Comparison of ENCODE assay signal across 17 mouse cellular contexts in the genomic region with DNA sequence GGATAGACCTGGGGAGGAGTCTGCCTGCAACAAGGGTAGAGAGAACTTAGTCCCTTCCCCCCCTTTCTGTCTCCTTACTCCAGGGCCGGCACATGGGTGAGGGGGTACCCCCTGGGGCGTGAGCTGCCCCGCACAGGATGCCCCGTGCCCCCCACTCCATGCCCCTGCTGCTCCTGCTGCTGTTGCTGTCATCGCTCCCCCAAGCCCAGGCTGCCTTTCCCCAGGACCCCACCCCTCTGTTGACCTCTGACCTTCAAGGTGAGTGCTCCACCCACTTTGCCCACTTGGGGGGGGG. TPM values are rescaled to one million over a fixed set of nuclear protein-coding genes. Genes with fewer than 3 reads are reported as not detected.
DNase-seq lines count a peak whose midpoint lies in the region; ATAC-seq and TF ChIP-seq lines count a peak whose summit lies in the region.
"Had no signal": no experiment of that assay in that cellular context is flagged by ENCODE, and none has a peak within 500 bp of the region (broad histone marks: within the 10 kb centered on the region; RNA-seq: fewer than 3 reads in every experiment).

No protein-coding gene starts in this region.

- no peaks in the 10 kb centered on the region for H3K9me3 ChIP-seq in neural tube, embryonic 12.5 days
- no peaks in the 10 kb centered on the region for H3K9me3 ChIP-seq in hindbrain, postnatal 0 days (ENCODE audit: low read length)
- no peaks in the 10 kb centered on the region for H3K9me3 ChIP-seq in neural tube, embryonic 15.5 days (replicated peaks)
- H3K9me3 ChIP-seq: G1E had no signal

- peak overlapping the region; percentile 77 for H3K4me2 ChIP-seq in neural tube, embryonic 12.5 days (replicated peaks)
- H3K4me2 ChIP-seq in hindbrain, postnatal 0 days (ENCODE audit: low read depth, low read length): peak overlapping the region; percentile 83; the same call in 1 of the 2 replicates
- 0 out of 2 replicates have a peak overlapping the region, but pooled peaks have one; percentile 69 for H3K4me2 ChIP-seq in neural tube, embryonic 15.5 days

- no peak for TF ChIP-seq CTCF in hindbrain, postnatal 0 days (IDR thresholded peaks at IDR 0.05; ENCODE audit: low read depth)

- no peak overlapping the region for H3K27ac ChIP-seq in neural tube, embryonic 12.5 days
- H3K27ac ChIP-seq in hindbrain, postnatal 0 days: 0 out of 2 replicates have a peak overlapping the region, but pooled peaks have one; percentile 5
- H3K27ac ChIP-seq in neural tube, embryonic 15.5 days (replicated peaks): no peak overlapping the region

- H3K36me3 ChIP-seq in neural tube, embryonic 12.5 days: peaks cover 51% of the 10 kb centered on the region
- peaks cover 27% of the 10 kb centered on the region for H3K36me3 ChIP-seq in hindbrain, postnatal 0 days (ENCODE audit: insufficient read depth, low read length)
- H3K36me3 ChIP-seq in neural tube, embryonic 15.5 days: peaks cover 46% of the 10 kb centered on the region
- H3K36me3 ChIP-seq: G1E had no signal

- WGBS in neural tube, embryonic 12.5 days: 84% methylated on average over 5 of the region's 5 CpGs
- WGBS in hindbrain, postnatal 0 days: 61% methylated on average over 3 of the region's 5 CpGs
- 82% methylated on average over 5 of the region's 5 CpGs for WGBS in neural tube, embryonic 15.5 days

- peaks cover 12% of the 10 kb centered on the region for H3K27me3 ChIP-seq in neural tube, embryonic 12.5 days (replicated peaks)
- H3K27me3 ChIP-seq in hindbrain, postnatal 0 days (ENCODE audit: insufficient read depth, low read length): no peaks in the 10 kb centered on the region
- peaks cover 19% of the 10 kb centered on the region for H3K27me3 ChIP-seq in neural tube, embryonic 15.5 days (replicated peaks)

- no peak overlapping the region for H3K4me3 ChIP-seq in neural tube, embryonic 12.5 days
- H3K4me3 ChIP-seq in hindbrain, postnatal 0 days (ENCODE audit: low read length): no peak overlapping the region
- no peak overlapping the region for H3K4me3 ChIP-seq in neural tube, embryonic 15.5 days (replicated peaks)
- H3K4me3 ChIP-seq: erythroblast, embryonic 14.5 days had no signal

- 0 out of 2 replicates have a peak overlapping the region, but pooled peaks have one; percentile 88 for H3K9ac ChIP-seq in neural tube, embryonic 12.5 days
- no peak overlapping the region for H3K9ac ChIP-seq in hindbrain, postnatal 0 days (replicated peaks; ENCODE audit: low read length)
- H3K9ac ChIP-seq in neural tube, embryonic 15.5 days (replicated peaks): no peak overlapping the region
- H3K9ac ChIP-seq: liver, postnatal 0 days had no signal

- no peak for ATAC-seq in neural tube, embryonic 12.5 days (ENCODE audit: low FRiP score, low read depth)
- no peak for ATAC-seq in hindbrain, postnatal 0 days
- no peak for ATAC-seq in neural tube, embryonic 15.5 days (ENCODE audit: low FRiP score)
- ATAC-seq: liver, postnatal 0 days had no signal

- peaks cover 37% of the 10 kb centered on the region for H3K4me1 ChIP-seq in neural tube, embryonic 12.5 days
- H3K4me1 ChIP-seq in hindbrain, postnatal 0 days (ENCODE audit: insufficient read depth, low read length): peaks cover 14% of the 10 kb centered on the region
- peaks cover 41% of the 10 kb centered on the region for H3K4me1 ChIP-seq in neural tube, embryonic 15.5 days

- DNase-seq in heart, adult 11 months: peak; percentile 91
- no peak for DNase-seq in heart, adult 18-20 months
- no peak for DNase-seq in neural tube, embryonic 10.5 days (ENCODE audit: extremely low spot score, low spot score)
- DNase-seq in hindbrain, postnatal 0 days (ENCODE audit: low spot score): no peak
- no peak for DNase-seq in gastrocnemius, postnatal 10 days
- DNase-seq in ovary, adult 18-20 months (ENCODE audit: low spot score): no peak
- DNase-seq: kidney, adult 2 months; layer of hippocampus, adult 9-11 months; liver; liver, postnatal 0 days; lung, postnatal 14 days had no signal

RNA-seq across cellular contexts. Expression of a gene that starts 3.9 kb away (rescaled TPM):
- 1 to 10 TPM; 4.0 to 4.8 TPM for total RNA-seq in heart, adult 18-20 months (2021)
- 58.3 and 65.2 TPM in 2 replicates for polyA plus RNA-seq in neural tube, embryonic 12.5 days (2016; fragmentation: Nextera tagmentation; extraction: Ambion mirVana)
- 127 and 172 TPM in 2 replicates for total RNA-seq in hindbrain, postnatal 0 days (2014; rRNA removed)
- 15.6 and 16.4 TPM in 2 replicates for polyA plus RNA-seq in hindbrain, postnatal 0 days (2015; fragmentation: Nextera tagmentation; extraction: Ambion mirVana)
- 17.7 and 24.4 TPM in 2 replicates for polyA plus RNA-seq in neural tube, embryonic 15.5 days (2015; fragmentation: Nextera tagmentation; extraction: Ambion mirVana)
- 100 to 1,000 TPM; 103 to 123 TPM for total RNA-seq in gastrocnemius, postnatal 10 days (2021)
- total RNA-seq: megakaryocyte-erythroid progenitor cell, adult 5-6 weeks had no signal

RNA-seq across cellular contexts. Expression of a gene that starts 22.0 kb away (rescaled TPM):
- total RNA-seq in heart, adult 18-20 months (2021): 1 to 10 TPM; 2.2 to 2.6 TPM
- polyA plus RNA-seq in neural tube, embryonic 12.5 days (2016; fragmentation: Nextera tagmentation; extraction: Ambion mirVana): 2.7 and 3.3 TPM in 2 replicates
- total RNA-seq in hindbrain, postnatal 0 days (2014; rRNA removed): 1.9 and 2.3 TPM in 2 replicates
- polyA plus RNA-seq in hindbrain, postnatal 0 days (2015; fragmentation: Nextera tagmentation; extraction: Ambion mirVana): 3.1 and 3.6 TPM in 2 replicates
- 3.0 and 5.6 TPM in 2 replicates for polyA plus RNA-seq in neural tube, embryonic 15.5 days (2015; fragmentation: Nextera tagmentation; extraction: Ambion mirVana)
- 1 to 10 TPM; 1.8 to 2.3 TPM for total RNA-seq in gastrocnemius, postnatal 10 days (2021)
- polyA plus RNA-seq: G1E had no signal

RNA-seq across cellular contexts. Expression of a gene that starts 30.3 kb away (rescaled TPM):
- 1 to 10 TPM; 4.5 to 4.7 TPM for total RNA-seq in heart, adult 18-20 months (2021)
- 24.5 and 24.8 TPM in 2 replicates for polyA plus RNA-seq in neural tube, embryonic 12.5 days (2016; fragmentation: Nextera tagmentation; extraction: Ambion mirVana)
- total RNA-seq in hindbrain, postnatal 0 days (2014; rRNA removed): 33.4 and 38.5 TPM in 2 replicates
- 39.2 and 42.4 TPM in 2 replicates for polyA plus RNA-seq in hindbrain, postnatal 0 days (2015; fragmentation: Nextera tagmentation; extraction: Ambion mirVana)
- polyA plus RNA-seq in neural tube, embryonic 15.5 days (2015; fragmentation: Nextera tagmentation; extraction: Ambion mirVana): 38.1 and 46.0 TPM in 2 replicates
- 1 to 10 TPM; 6.0 to 6.7 TPM for total RNA-seq in gastrocnemius, postnatal 10 days (2021)

RNA-seq across cellular contexts. Expression of a gene that starts 30.4 kb away (rescaled TPM):
- total RNA-seq in heart, adult 18-20 months (2021): 10 to 100 TPM; 36.5 to 38.3 TPM
- 86.5 and 91.3 TPM in 2 replicates for polyA plus RNA-seq in neural tube, embryonic 12.5 days (2016; fragmentation: Nextera tagmentation; extraction: Ambion mirVana)
- total RNA-seq in hindbrain, postnatal 0 days (2014; rRNA removed): 44.6 and 56.7 TPM in 2 replicates
- polyA plus RNA-seq in hindbrain, postnatal 0 days (2015; fragmentation: Nextera tagmentation; extraction: Ambion mirVana): 72.1 and 75.7 TPM in 2 replicates
- polyA plus RNA-seq in neural tube, embryonic 15.5 days (2015; fragmentation: Nextera tagmentation; extraction: Ambion mirVana): 86.7 and 88.4 TPM in 2 replicates
- 10 to 100 TPM; 35.5 to 40.8 TPM for total RNA-seq in gastrocnemius, postnatal 10 days (2021)

RNA-seq across cellular contexts. Expression of a gene that starts 39.9 kb away (rescaled TPM):
- 10 to 100 TPM; 34.7 to 36.3 TPM for total RNA-seq in heart, adult 18-20 months (2021)
- 1.3 and 1.6 TPM in 2 replicates for polyA plus RNA-seq in neural tube, embryonic 12.5 days (2016; fragmentation: Nextera tagmentation; extraction: Ambion mirVana)
- total RNA-seq in hindbrain, postnatal 0 days (2014; rRNA removed): 0.43 and 0.73 TPM in 2 replicates
- polyA plus RNA-seq in hindbrain, postnatal 0 days (2015; fragmentation: Nextera tagmentation; extraction: Ambion mirVana): 1.1 and 1.5 TPM in 2 replicates
- 1.3 and 1.5 TPM in 2 replicates for polyA plus RNA-seq in neural tube, embryonic 15.5 days (2015; fragmentation: Nextera tagmentation; extraction: Ambion mirVana)
- 100 to 1,000 TPM; 423 to 469 TPM for total RNA-seq in gastrocnemius, postnatal 10 days (2021)
- total RNA-seq: hematopoietic stem cell, adult 5-6 weeks had no signal
- polyA plus RNA-seq: erythroblast, embryonic 14.5 days had no signal

Comparison
In these comparisons a context has a peak if more than half of its experiments do, and no peak if none do; other contexts are left out.
1. RNA of a gene that starts 3.9 kb away (total RNA-seq): 127 to 172 TPM in hindbrain, postnatal 0 days and 103 to 123 TPM in gastrocnemius, postnatal 10 days; 4.0 to 4.8 TPM in heart, adult 18-20 months; every median in the first group is over 10 times any median in the second.
2. Peak in every context shown above with its lines, with median percentiles within 50 percentile points of each other: H3K4me2 ChIP-seq.